Mouse (Mus musculus) heart, embryonic 12.5 days (tissue): Measurements from ENCODE around the gene Lpar1. TPM values are rescaled to one million over a fixed set of nuclear protein-coding genes. Genes with fewer than 3 reads are reported as not detected.
"Not testable (repeated sequence)": the region's sequence is repeated elsewhere in the genome, so short reads cannot be mapped to it uniquely, and the experiment has no call there.

Source experiments
- ATAC-seq: fragments of 200-750 bp; cut with Nextera tagmentation; 2 replicates; pipeline ENCODE4 v1.8.0; 2017; ENCODE audit warnings: moderate TSS enrichment, moderate library complexity; ENCODE audit not compliant: insufficient number of reproducible peaks, low FRiP score
- H3K27ac ChIP-seq: fragments of 300-500 bp; sonication (generic); 2 replicates; pipeline ENCODE4 v1.5.1; 2016; ENCODE audit warnings: mild to moderate bottlenecking, moderate library complexity; ENCODE audit not compliant: poor library complexity, severe bottlenecking
- H3K27me3 ChIP-seq: fragments of 300-500 bp; sonication (generic); replicated peaks from 2 replicates; pipeline ENCODE4 v1.6.1; 2016; ENCODE audit warnings: mild to moderate bottlenecking, moderate library complexity
- H3K36me3 ChIP-seq: fragments of 300-500 bp; sonication (generic); 2 replicates; pipeline ENCODE4 v1.6.1; 2016; ENCODE audit warnings: mild to moderate bottlenecking, moderate library complexity
- H3K4me1 ChIP-seq: fragments of 300-500 bp; sonication (generic); replicated peaks from 2 replicates; pipeline ENCODE4 v1.6.1; 2016; ENCODE audit warnings: mild to moderate bottlenecking
- H3K4me2 ChIP-seq: fragments of 300-500 bp; sonication (generic); 2 replicates; pipeline ENCODE4 v1.6.1; 2016; ENCODE audit warnings: mild to moderate bottlenecking, moderate library complexity
- H3K4me3 ChIP-seq: fragments of 300-500 bp; sonication (generic); 2 replicates; pipeline ENCODE4 v1.5.1; 2016; ENCODE audit warnings: mild to moderate bottlenecking
- H3K9ac ChIP-seq: fragments of 300-500 bp; sonication (generic); 2 replicates; pipeline ENCODE4 v1.6.1; 2016; ENCODE audit warnings: mild to moderate bottlenecking, moderate library complexity
- H3K9me3 ChIP-seq: fragments of 300-500 bp; sonication (generic); replicated peaks from 2 replicates; pipeline ENCODE4 v1.6.1; 2016; ENCODE audit warnings: mild to moderate bottlenecking, moderate library complexity
- WGBS: fragments of 180-500 bp; shearing (Covaris S2); methylation state at CpG from one replicate; pipeline ENCODE4 v1.1.7; 2016; 5-methylcytosine and 5-hydroxymethylcytosine counted together
- polyA plus RNA-seq: library from polyadenylated mRNA; unstranded; fragments of >200 nt; fragmentation: Nextera tagmentation; extraction: Ambion mirVana; gene quantifications from 2 replicates; pipeline ENCODE4 v1.2.1, GENCODE M21; 2016

Gene Lpar1
- polyA plus RNA-seq, 1 experiment from 2014 or later, result 14.8 TPM

DNA sequence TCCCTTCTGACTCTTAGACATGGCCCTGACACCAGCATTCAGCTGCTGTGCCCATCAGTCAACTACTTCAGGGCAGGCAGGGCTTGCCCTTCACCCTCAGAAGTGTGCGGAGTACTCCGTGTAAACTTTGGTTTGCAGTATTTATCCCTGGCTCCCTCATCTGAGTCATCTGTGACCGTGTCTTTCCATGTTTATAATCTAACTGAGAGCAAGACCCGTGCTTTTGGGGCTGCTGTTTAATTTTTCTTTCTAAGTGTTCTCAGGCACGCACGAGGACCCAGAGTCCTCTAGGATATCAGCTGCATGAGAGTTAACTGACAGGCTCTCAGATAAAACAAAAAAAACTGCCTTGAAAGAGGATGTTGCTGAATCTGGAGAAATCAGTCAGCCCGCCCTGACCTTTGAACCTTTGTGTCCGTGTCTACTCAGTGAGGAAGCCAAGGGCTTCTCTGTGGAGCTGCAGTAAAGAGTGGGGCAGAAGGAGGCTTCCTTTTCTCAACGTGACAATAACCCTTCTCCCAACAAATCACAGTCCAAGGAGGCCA is 7.7 kb downstream of the Lpar1 start:
- Histone ChIP-seq H3K27ac (peak overlapping the region; percentile 39; the same call in 1 of the 2 replicates), H3K9me3 (no peaks in the 10 kb centered on the region), H3K36me3 (no peaks in the 10 kb centered on the region), H3K4me1 (peaks cover 26% of the 10 kb centered on the region), H3K4me3 (no peak overlapping the region), H3K4me2 (peak overlapping the region; percentile 2; the same call in 1 of the 2 replicates), H3K9ac (no peak overlapping the region), H3K27me3 (no peaks in the 10 kb centered on the region)
- WGBS, result 14% methylated on average over 9 of the region's 9 CpGs
- ATAC-seq, result no peak

- H3K4me2 ChIP-seq, result no peak overlapping the region
- H3K9me3 ChIP-seq, result no peaks in the 10 kb centered on the region
- H3K36me3 ChIP-seq, result no peaks in the 10 kb centered on the region
- WGBS, result 83% methylated on average over 3 of the region's 3 CpGs
- no peak overlapping the region for H3K27ac ChIP-seq
- H3K4me3 ChIP-seq, result no peak overlapping the region
- H3K9ac ChIP-seq, result no peak overlapping the region
- ATAC-seq, result no peak
- H3K4me1 ChIP-seq, result peaks cover 26% of the 10 kb centered on the region
- no peaks in the 10 kb centered on the region for H3K27me3 ChIP-seq
Measured at GRCm38 (mm10) chr4:58543171-58543570, 10.5 kb downstream of the Lpar1 start.

- not testable (repeated sequence) for H3K36me3 ChIP-seq, H3K27ac ChIP-seq, H3K4me2 ChIP-seq, ATAC-seq, H3K9me3 ChIP-seq, H3K9ac ChIP-seq, H3K27me3 ChIP-seq, H3K4me3 ChIP-seq
- 94% methylated on average over 7 of the region's 7 CpGs for WGBS
- peaks cover 23% of the 10 kb centered on the region for H3K4me1 ChIP-seq
Measured at GRCm38 (mm10) chr4:58542656-58543055, 11.0 kb downstream of the Lpar1 start.

- Histone ChIP-seq H3K36me3 (peaks cover 4% of the 10 kb centered on the region; the same call in 1 of the 2 replicates), H3K9ac (no peak overlapping the region), H3K9me3 (0 out of 2 replicates have a peak, but pooled peaks cover 3% of the 10 kb centered on the region), H3K4me1 (peaks cover 6% of the 10 kb centered on the region), H3K27me3 (no peaks in the 10 kb centered on the region), H3K4me2 (no peak overlapping the region), H3K4me3 (no peak overlapping the region), H3K27ac (no peak overlapping the region)
- 94% methylated on average over 3 of the region's 3 CpGs for WGBS
- no peak for ATAC-seq
Measured at GRCm38 (mm10) chr4:58540841-58541240, 12.9 kb downstream of the Lpar1 start.

- H3K4me2 ChIP-seq, result no peak overlapping the region
- ATAC-seq, result no peak
- no peaks in the 10 kb centered on the region for H3K27me3 ChIP-seq
- 0 out of 2 replicates have a peak, but pooled peaks cover 3% of the 10 kb centered on the region for H3K9me3 ChIP-seq
- no peak overlapping the region for H3K27ac ChIP-seq
- H3K9ac ChIP-seq, result no peak overlapping the region
- H3K36me3 ChIP-seq, result peaks cover 4% of the 10 kb centered on the region; the same call in 1 of the 2 replicates
- 73% methylated on average over 8 of the region's 8 CpGs for WGBS
- no peak overlapping the region for H3K4me3 ChIP-seq
- H3K4me1 ChIP-seq, result peaks cover 2% of the 10 kb centered on the region
Measured at GRCm38 (mm10) chr4:58540385-58540784, 13.3 kb downstream of the Lpar1 start.

DNA sequence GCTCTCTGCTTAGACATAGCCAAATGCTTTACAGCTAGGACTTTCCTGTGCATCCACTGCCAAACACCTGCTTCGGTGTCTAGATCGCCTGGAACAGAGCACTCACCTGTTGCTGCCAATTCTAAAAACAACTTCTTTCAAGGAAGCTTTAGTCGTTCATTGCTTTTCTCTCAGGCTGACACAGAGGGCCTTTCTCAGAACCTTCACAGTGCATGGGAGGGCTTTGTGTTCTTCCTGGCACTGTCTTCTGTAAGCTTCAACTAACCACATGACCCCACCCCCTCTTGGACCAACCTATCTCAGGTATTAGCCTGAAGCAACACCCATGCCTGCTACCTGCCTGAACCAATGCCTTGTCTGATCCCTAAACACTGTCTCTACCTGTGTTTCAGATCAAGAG is 15.0 kb downstream of the Lpar1 start:
- Histone ChIP-seq H3K4me2 (no peak overlapping the region), H3K4me3 (no peak overlapping the region), H3K36me3 (peaks cover 4% of the 10 kb centered on the region; the same call in 1 of the 2 replicates), H3K27me3 (no peaks in the 10 kb centered on the region), H3K27ac (no peak overlapping the region), H3K9me3 (0 out of 2 replicates have a peak, but pooled peaks cover 3% of the 10 kb centered on the region), H3K4me1 (peaks cover 16% of the 10 kb centered on the region), H3K9ac (no peak overlapping the region)
- WGBS, result 86% methylated on average over 3 of the region's 3 CpGs
- ATAC-seq, result no peak

DNA sequence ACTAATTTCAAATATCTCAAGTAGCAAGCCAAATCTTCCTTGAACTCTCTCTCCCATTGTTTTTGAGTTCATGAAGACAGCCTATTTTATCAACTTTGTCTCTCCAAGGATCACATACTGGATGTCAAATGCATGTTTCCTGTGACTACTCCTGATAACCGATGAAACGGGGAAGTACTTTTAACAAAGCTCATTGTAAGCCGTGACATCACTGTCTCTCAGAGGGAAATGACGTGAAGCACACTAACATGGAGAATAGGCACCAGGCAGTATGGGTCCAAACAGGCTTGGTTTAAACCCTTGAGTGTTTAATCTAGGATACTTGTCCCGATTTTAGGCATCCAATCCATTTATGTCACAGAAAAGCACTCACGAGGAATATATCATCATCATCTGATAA is 17.9 kb downstream of the Lpar1 start:
- ATAC-seq, result no peak
- 74% methylated on average over 6 of the region's 6 CpGs for WGBS
- Histone ChIP-seq H3K4me1 (peaks cover 16% of the 10 kb centered on the region), H3K4me3 (no peak overlapping the region), H3K36me3 (peaks cover 4% of the 10 kb centered on the region; the same call in 1 of the 2 replicates), H3K4me2 (no peak overlapping the region), H3K27ac (no peak overlapping the region), H3K9me3 (0 out of 2 replicates have a peak, but pooled peaks cover 3% of the 10 kb centered on the region), H3K27me3 (no peaks in the 10 kb centered on the region), H3K9ac (no peak overlapping the region)

GRCm38 (mm10) chr4:58534726-58535350 is 18.9 kb downstream of the Lpar1 start:
- Histone ChIP-seq H3K27me3 (no peaks in the 10 kb centered on the region), H3K36me3 (peaks cover 4% of the 10 kb centered on the region; the same call in 1 of the 2 replicates), H3K4me1 (peaks cover 16% of the 10 kb centered on the region), H3K4me2 (peak overlapping the region; percentile 47), H3K27ac (no peak overlapping the region), H3K4me3 (no peak overlapping the region), H3K9me3 (0 out of 2 replicates have a peak, but pooled peaks cover 3% of the 10 kb centered on the region), H3K9ac (no peak overlapping the region)
- WGBS, result 50% methylated on average over 15 of the region's 15 CpGs
- peak; percentile 63; the same call in 1 of the 2 replicates for ATAC-seq

GRCm38 (mm10) chr4:58534141-58534571 is 19.5 kb downstream of the Lpar1 start:
- WGBS, result 24% methylated on average over 13 of the region's 13 CpGs
- no peak for ATAC-seq
- H3K4me1 ChIP-seq, result peaks cover 16% of the 10 kb centered on the region

GRCm38 (mm10) chr4:58533519-58533918 is 20.2 kb downstream of the Lpar1 start:
- no peak for ATAC-seq
- 57% methylated on average over 3 of the region's 3 CpGs for WGBS
- H3K27me3 ChIP-seq, result no peaks in the 10 kb centered on the region
- no peak overlapping the region for H3K27ac ChIP-seq
- H3K9ac ChIP-seq, result no peak overlapping the region
- no peak overlapping the region for H3K4me2 ChIP-seq
- 0 out of 2 replicates have a peak, but pooled peaks cover 3% of the 10 kb centered on the region for H3K9me3 ChIP-seq
- peaks cover 16% of the 10 kb centered on the region for H3K4me1 ChIP-seq
- peaks cover 4% of the 10 kb centered on the region; the same call in 1 of the 2 replicates for H3K36me3 ChIP-seq
- H3K4me3 ChIP-seq, result no peak overlapping the region

More at GRCm38 (mm10) chr4:58534141-58534571, 19.5 kb downstream of the Lpar1 start:
- Histone ChIP-seq H3K27me3 (no peaks in the 10 kb centered on the region), H3K9me3 (0 out of 2 replicates have a peak, but pooled peaks cover 3% of the 10 kb centered on the region), H3K27ac (no peak overlapping the region), H3K9ac (no peak overlapping the region), H3K36me3 (peaks cover 4% of the 10 kb centered on the region; the same call in 1 of the 2 replicates), H3K4me2 (peak overlapping the region; percentile 47), H3K4me3 (no peak overlapping the region)

DNA sequence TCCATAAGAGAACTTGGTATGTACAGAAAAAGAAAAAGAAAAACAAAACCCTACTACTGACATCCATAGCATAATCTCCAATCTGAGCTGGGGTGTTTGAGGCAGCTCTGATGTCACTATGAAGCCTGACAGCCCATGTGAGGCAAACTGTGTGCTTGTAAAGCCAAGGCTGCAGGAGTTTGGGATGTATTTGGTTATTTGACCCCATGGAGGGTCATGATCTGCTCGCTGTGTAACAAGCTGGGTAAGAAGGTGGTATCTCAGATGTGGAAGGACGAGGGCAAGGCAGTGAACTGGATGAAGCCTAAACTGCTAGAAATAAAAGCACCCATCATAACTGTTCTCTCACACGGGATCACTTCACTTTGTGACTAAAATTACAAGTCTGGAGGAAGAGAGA is 21.4 kb downstream of the Lpar1 start:
- ATAC-seq, result no peak
- Histone ChIP-seq H3K9ac (no peak overlapping the region), H3K4me2 (no peak overlapping the region), H3K27me3 (no peaks in the 10 kb centered on the region), H3K4me1 (peaks cover 16% of the 10 kb centered on the region), H3K27ac (no peak overlapping the region), H3K9me3 (0 out of 2 replicates have a peak, but pooled peaks cover 3% of the 10 kb centered on the region), H3K36me3 (peaks cover 3% of the 10 kb centered on the region; the same call in 1 of the 2 replicates), H3K4me3 (no peak overlapping the region)
- WGBS, result 76% methylated on average over 3 of the region's 3 CpGs
